Mouse (Mus musculus) hindbrain, embryonic 15.5 days (tissue): ENCODE data around the gene Gpr137c. TPM values are rescaled to one million over a fixed set of nuclear protein-coding genes. Genes with fewer than 3 reads are reported as not detected.

ENCODE experiments used
- ATAC-seq: fragments of 200-750 bp; cut with Nextera tagmentation; 2 replicates; pipeline ENCODE4 v1.8.0; 2017; ENCODE audit warnings: low read depth, moderate number of reproducible peaks, moderate TSS enrichment; ENCODE audit not compliant: low FRiP score
- H3K27ac ChIP-seq: fragments of 300-500 bp; sonication (generic); replicated peaks from 2 replicates; pipeline ENCODE4 v1.5.1; 2015; ENCODE audit warnings: mild to moderate bottlenecking, inconsistent platforms
- H3K27me3 ChIP-seq: fragments of 300-500 bp; sonication (generic); 2 replicates; pipeline ENCODE4 v1.6.1; 2015; ENCODE audit warnings: control low read depth, inconsistent platforms
- H3K36me3 ChIP-seq: fragments of 300-500 bp; sonication (generic); 2 replicates; pipeline ENCODE4 v1.6.1; 2015; ENCODE audit warnings: control low read depth, inconsistent platforms
- H3K4me1 ChIP-seq: fragments of 300-500 bp; sonication (generic); replicated peaks from 2 replicates; pipeline ENCODE4 v1.6.1; 2015; ENCODE audit warnings: control low read depth, inconsistent platforms
- H3K4me2 ChIP-seq: fragments of 300-500 bp; sonication (generic); 2 replicates; pipeline ENCODE4 v1.6.1; 2015; ENCODE audit warnings: moderate library complexity, mild to moderate bottlenecking, inconsistent platforms
- H3K4me3 ChIP-seq: fragments of 300-500 bp; sonication (generic); 2 replicates; pipeline ENCODE4 v1.5.1; 2015; ENCODE audit warnings: mild to moderate bottlenecking, inconsistent platforms
- H3K9ac ChIP-seq: fragments of 300-500 bp; sonication (generic); 2 replicates; pipeline ENCODE4 v1.6.1; 2015; ENCODE audit warnings: inconsistent platforms
- H3K9me3 ChIP-seq: fragments of 300-500 bp; sonication (generic); 2 replicates; pipeline ENCODE4 v1.6.1; 2016; ENCODE audit warnings: control low read depth, inconsistent platforms
- WGBS: fragments of 180-500 bp; shearing (Covaris S2); methylation state at CpG from one replicate; pipeline ENCODE4 v1.1.7; 2015; 5-methylcytosine and 5-hydroxymethylcytosine counted together
- polyA plus RNA-seq: library from polyadenylated mRNA; unstranded; fragments of >200 nt; fragmentation: Nextera tagmentation; extraction: Ambion mirVana; gene quantifications from 2 replicates; pipeline ENCODE4 v1.2.1, GENCODE M21; 2015

The Gpr137c gene
- polyA plus RNA-seq, 1 experiment from 2014 or later = 12.8 TPM

DNA sequence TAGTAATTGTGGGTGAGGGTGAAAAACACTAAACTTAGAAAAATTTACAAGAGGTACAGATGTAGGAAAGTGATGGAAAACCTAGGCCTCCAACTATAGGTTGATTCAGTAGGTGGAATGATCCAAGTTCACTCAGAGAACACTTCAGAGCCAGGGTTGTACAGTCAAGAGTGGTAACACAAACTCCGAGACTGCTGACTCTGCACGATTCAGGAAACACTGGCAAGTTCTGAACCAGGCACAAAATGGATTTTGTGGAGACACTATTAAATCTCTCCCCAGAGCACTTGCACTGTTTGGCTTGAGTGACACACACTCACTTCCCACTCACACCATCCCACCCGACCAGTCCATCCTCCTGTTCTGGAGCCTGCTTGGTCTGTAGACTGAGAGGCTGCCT, 103.8 kb downstream of the Gpr137c start:
- no peak overlapping the region for H3K4me3 ChIP-seq
- no peak overlapping the region for H3K4me2 ChIP-seq
- H3K27me3 ChIP-seq = no peaks in the 10 kb centered on the region
- ATAC-seq = no peak
- WGBS = 80% methylated on average over 3 of the region's 3 CpGs
- H3K36me3 ChIP-seq = no peaks in the 10 kb centered on the region
- H3K4me1 ChIP-seq = peaks cover 5% of the 10 kb centered on the region; the same call in 1 of the 2 replicates
- no peak overlapping the region for H3K27ac ChIP-seq
- H3K9me3 ChIP-seq = no peaks in the 10 kb centered on the region
- H3K9ac ChIP-seq = no peak overlapping the region

DNA sequence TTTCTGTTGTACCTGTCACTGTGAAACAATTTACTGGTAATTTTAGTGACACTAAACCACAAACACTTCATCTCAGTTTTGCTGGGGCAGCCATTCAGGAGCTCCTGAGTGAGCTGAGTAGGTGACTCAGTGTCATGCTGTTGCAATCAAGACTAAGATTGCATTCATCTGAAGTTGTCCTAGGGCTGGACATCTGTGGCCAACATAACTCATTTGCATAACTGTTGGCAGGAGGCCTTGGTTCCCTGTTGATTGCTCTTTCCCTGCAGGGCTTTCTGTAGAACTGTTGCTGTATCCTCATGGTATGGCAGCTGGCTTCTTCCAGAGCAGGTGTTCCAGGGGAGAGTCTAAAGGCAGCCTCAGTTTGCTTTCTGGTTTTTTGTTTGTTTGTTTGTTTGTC, 106.0 kb downstream of the Gpr137c start:
- Histone ChIP-seq H3K4me2 (no peak overlapping the region), H3K9me3 (no peaks in the 10 kb centered on the region), H3K4me3 (no peak overlapping the region), H3K36me3 (no peaks in the 10 kb centered on the region), H3K27me3 (no peaks in the 10 kb centered on the region), H3K4me1 (no peaks in the 10 kb centered on the region), H3K9ac (no peak overlapping the region), H3K27ac (no peak overlapping the region)
- no peak for ATAC-seq

DNA sequence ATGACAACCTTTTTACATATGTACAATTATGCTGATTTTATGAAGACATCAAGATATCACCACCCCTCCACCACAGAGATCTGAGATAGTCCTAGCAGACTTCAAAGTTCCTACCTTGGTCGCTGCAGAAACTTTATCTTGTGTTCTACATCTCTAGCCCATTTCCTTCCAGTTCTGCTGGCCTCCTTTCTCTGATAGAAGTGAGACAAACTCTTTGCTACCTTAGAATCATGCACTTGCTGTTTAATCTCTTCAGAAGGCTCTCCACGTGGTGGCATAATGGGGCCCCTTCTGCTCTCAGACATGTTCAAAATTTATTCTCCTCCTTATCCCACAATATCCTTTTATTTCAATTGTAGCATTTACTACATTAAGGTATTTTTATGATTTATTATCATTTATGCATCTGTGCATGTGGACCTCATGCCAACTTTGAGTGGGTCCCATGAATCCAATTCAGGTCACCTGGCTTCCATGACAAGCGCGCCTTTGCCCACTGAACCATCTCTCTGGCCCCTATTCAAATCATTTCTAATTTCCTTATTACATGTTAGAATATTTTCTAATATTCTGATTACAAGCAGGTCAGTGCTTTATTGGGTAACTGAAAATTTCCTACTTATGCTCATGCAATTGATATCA, 108.7 kb downstream of the Gpr137c start:
- H3K27me3 ChIP-seq = no peaks in the 10 kb centered on the region
- H3K9me3 ChIP-seq = no peaks in the 10 kb centered on the region
- peaks cover 10% of the 10 kb centered on the region for H3K4me1 ChIP-seq
- no peak overlapping the region for H3K4me3 ChIP-seq
- 91% methylated on average over 4 of the region's 4 CpGs for WGBS
- no peak overlapping the region for H3K9ac ChIP-seq
- H3K4me2 ChIP-seq = no peak overlapping the region
- no peak for ATAC-seq
- no peak overlapping the region for H3K27ac ChIP-seq
- peaks cover 19% of the 10 kb centered on the region for H3K36me3 ChIP-seq

DNA sequence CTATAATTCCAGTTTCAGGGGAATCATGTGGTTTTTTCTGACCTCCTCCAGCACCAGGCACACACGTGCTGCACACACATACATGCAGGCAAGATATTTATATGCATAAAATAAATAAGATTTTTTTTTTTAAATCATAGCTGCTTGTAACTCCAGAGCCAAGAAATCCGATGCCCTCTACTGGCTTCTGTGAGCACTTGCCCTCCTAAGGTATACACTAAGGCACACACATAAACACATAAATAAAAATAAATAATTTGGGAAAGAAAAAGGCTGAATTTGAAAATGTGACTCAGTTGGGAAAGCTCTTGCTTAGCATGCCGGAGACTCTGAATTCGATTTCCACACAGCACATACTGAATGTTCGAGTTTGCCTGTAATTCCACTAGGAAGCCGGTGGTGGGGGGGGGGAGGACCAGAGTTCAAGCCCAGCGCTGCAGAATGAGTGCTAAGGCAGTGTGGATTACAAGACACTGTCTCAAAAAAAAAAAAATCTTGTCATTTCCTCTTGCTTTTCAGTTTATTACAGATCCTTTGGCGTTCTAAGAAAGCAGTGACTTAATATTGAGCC, 109.6 kb downstream of the Gpr137c start:
- Histone ChIP-seq H3K27me3 (no peaks in the 10 kb centered on the region), H3K9me3 (no peaks in the 10 kb centered on the region), H3K36me3 (peaks cover 25% of the 10 kb centered on the region), H3K4me1 (peaks cover 10% of the 10 kb centered on the region), H3K9ac (peak overlapping the region; percentile 81), H3K27ac (peak overlapping the region; percentile 85), H3K4me2 (peak overlapping the region; percentile 70), H3K4me3 (peak overlapping the region; percentile 76)
- peak; percentile 25 for ATAC-seq
- WGBS = 13% methylated on average over 8 of the region's 8 CpGs

DNA sequence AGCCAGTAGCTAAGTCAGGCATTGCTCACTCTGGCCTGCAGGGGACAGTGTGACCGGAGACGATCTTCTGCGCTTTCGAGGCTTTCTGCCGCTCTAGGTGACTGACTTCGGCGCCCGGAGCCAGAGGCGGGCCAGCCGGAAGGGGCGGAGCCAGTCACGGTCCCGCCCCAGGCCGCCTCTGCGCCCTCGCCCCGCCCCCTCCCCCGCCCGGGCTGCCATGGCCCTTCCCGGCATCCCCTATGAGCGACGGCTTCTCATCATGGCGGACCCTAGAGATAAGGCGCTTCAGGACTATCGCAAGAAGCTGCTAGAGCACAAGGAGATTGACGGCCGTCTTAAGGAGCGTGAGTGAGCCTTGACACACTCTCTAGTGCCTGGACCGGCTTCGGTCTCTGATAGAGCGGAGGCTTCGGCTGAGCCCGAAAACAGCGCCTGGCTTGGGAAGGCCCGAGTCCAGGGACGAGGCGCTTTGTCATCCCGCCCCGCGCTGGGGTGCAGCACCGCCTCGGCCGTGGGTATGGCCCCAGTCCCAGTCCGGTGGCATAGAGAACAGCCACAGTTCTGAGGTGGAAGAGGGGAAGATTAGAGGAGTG, 110.2 kb downstream of the Gpr137c start, which contains the start of gene Psmc6:
TSS of gene Psmc6 (plus strand) at position 200 of the 593 bp plus-strand sequence.
- under 1% methylated on average over 43 of the region's 44 CpGs for WGBS
- Histone ChIP-seq H3K36me3 (peaks cover 28% of the 10 kb centered on the region), H3K9me3 (no peaks in the 10 kb centered on the region), H3K27ac (peak within 1 kb of the TSS; percentile 85), H3K27me3 (no peaks in the 10 kb centered on the region), H3K4me2 (peak within 1 kb of the TSS; percentile 70), H3K4me1 (peaks cover 10% of the 10 kb centered on the region), H3K9ac (peak within 1 kb of the TSS; percentile 81), H3K4me3 (peak within 1 kb of the TSS; percentile 76)
- peak; percentile 97 for ATAC-seq

Other genes with a start within 250 kb of the Gpr137c start
- 1.0 and 1.4 TPM in 2 replicates for gene Ptger2, start 231.5 kb upstream of the Gpr137c start, polyA plus RNA-seq
- gene Txndc16, start 611 bp downstream of the Gpr137c start, polyA plus RNA-seq = 34.9 and 35.1 TPM in 2 replicates
- gene Ero1l, start 99.1 kb downstream of the Gpr137c start, polyA plus RNA-seq = 21.4 and 21.8 TPM in 2 replicates
- 140 and 155 TPM in 2 replicates for gene Psmc6, start 110.1 kb downstream of the Gpr137c start, polyA plus RNA-seq
- gene Styx, start 131.4 kb downstream of the Gpr137c start, polyA plus RNA-seq = 66.2 and 66.5 TPM in 2 replicates
- 27.0 and 31.6 TPM in 2 replicates for gene Gnpnat1, start 185.2 kb downstream of the Gpr137c start, polyA plus RNA-seq